In the genomic region with DNA sequence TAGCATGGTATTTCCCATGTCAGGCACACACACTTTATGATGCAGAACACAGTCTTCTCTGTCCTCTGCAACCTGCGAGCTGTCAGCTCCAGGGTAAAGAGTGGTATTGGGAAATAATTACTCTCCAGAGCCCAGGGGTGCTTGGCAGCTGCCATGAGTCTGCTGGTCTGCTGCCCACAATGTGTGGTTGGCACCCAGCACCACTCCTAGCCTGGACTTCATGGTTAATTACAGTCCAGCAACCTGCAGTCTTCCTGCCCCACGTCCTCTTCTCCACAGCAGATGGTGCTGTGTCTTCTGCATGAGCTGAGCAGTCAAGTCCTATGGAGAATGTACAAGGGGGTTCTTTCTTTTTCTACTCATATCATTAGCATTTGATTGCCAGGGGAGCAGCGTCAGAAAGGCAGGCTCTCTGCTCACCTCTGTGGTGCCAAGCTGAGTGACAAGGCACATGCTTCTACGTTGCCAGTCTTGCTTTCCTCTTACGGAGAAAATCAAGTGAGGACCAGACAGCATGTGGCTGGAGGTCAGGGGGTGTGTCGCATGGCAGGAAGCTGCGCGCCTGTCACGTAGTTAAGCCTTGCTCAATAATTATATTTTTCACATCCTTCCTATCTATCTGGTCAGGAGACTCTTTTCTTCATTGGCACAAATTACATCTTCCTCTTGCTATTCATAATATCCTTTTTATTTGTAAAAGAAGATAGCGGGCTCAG, we compare ENCODE assay signal across 7 mouse cellular contexts.
DNase-seq lines count a peak whose midpoint lies in the region; ATAC-seq lines count a peak whose summit lies in the region.

No protein-coding gene starts in this region.

- no peak overlapping the region for H3K4me3 ChIP-seq in kidney, embryonic 14.5 days (ENCODE audit: low read length)

- ATAC-seq in kidney, embryonic 14.5 days (ENCODE audit: low FRiP score, low TSS enrichment): no peak

- no peak overlapping the region for H3K9ac ChIP-seq in kidney, embryonic 14.5 days (ENCODE audit: low read depth, low read length)

- WGBS in kidney, embryonic 14.5 days: 77% methylated on average over 10 of the region's 10 CpGs

- no peaks in the 10 kb centered on the region for H3K9me3 ChIP-seq in kidney, embryonic 14.5 days (ENCODE audit: control insufficient read depth, low read length)

- H3K27ac ChIP-seq in kidney, embryonic 14.5 days (ENCODE audit: low read depth, low read length): no peak overlapping the region

- intact Hi-C loops in left cerebral cortex, postnatal 25 days (cut with DNase I): no loop called here

- H3K27me3 ChIP-seq in kidney, embryonic 14.5 days (ENCODE audit: control insufficient read depth, insufficient read depth, low read length): no peaks in the 10 kb centered on the region

- DNase-seq in kidney, adult 18-20 months: peak; percentile 11
- DNase-seq in adipocyte (ENCODE audit: low spot score) (peak; percentile 62), liver (no peak)
- DNase-seq in cerebellum, adult 8-10 months: peak; percentile 33
- peak; percentile 21 for DNase-seq in kidney, postnatal 14 days
- no peak for DNase-seq in left cerebral cortex, postnatal 25 days (ENCODE audit: low spot score in 2 of 2)

- no peaks in the 10 kb centered on the region for H3K4me1 ChIP-seq in kidney, embryonic 14.5 days (ENCODE audit: control insufficient read depth, insufficient read depth, low read length)

- H3K4me2 ChIP-seq in kidney, embryonic 14.5 days (replicated peaks; ENCODE audit: low read depth, low read length): no peak overlapping the region

- no peaks in the 10 kb centered on the region for H3K36me3 ChIP-seq in kidney, embryonic 14.5 days (ENCODE audit: control insufficient read depth, insufficient read depth, low read length)

Comparison
In these comparisons a context has a peak if more than half of its experiments do, and no peak if none do; other contexts are left out.
1. DNase-seq: peak in kidney, adult 18-20 months (single experiment), adipocyte (single experiment), cerebellum, adult 8-10 months (single experiment) and kidney, postnatal 14 days (single experiment); none in left cerebral cortex, postnatal 25 days (0 of 2) and liver (single experiment).